Mouse (Mus musculus) gastrocnemius, adult 8-10 months (tissue): ENCODE data around the gene Tnfsf13. TPM values are rescaled to one million over a fixed set of nuclear protein-coding genes. Genes with fewer than 3 reads are reported as not detected.
A peak's percentile ranks its signal among the peaks of the same experiment; 100 is the strongest.
"Not testable (repeated sequence)": the region's sequence is repeated elsewhere in the genome, so short reads cannot be mapped to it uniquely, and the experiment has no call there.

Source experiments
- DNase-seq, 2 experiments: peaks; one replicate each; pipeline ENCODE4 v3.0.0; 2022; ENCODE audit warnings: low spot score in 2 of 2
- total RNA-seq, 4 experiments: library from RNA; stranded (reverse); gene quantifications; 2 replicates each; pipeline ENCODE4 v1.2.4; 2022

Tnfsf13 gene
- total RNA-seq, 4 experiments from 2014 or later = 0.48 to 0.56 (median 0.54) TPM; not detected in 1

- no peak for DNase-seq
These were observed 19.0 kb upstream of the Tnfsf13 start for GRCm38 (mm10) chr11:69704613-69705010.

- DNase-seq = no peak
These were observed 18.4 kb upstream of the Tnfsf13 start for GRCm38 (mm10) chr11:69703814-69704612.

- DNase-seq = not testable (repeated sequence)
These were observed 17.8 kb upstream of the Tnfsf13 start for GRCm38 (mm10) chr11:69703381-69703780.

GRCm38 (mm10) chr11:69702886-69703285, 17.3 kb upstream of the Tnfsf13 start:
- not testable (repeated sequence) for DNase-seq

- no peak for DNase-seq
These were observed 14.0 kb upstream of the Tnfsf13 start for GRCm38 (mm10) chr11:69699595-69699994.

GRCm38 (mm10) chr11:69698574-69698973, 13.0 kb upstream of the Tnfsf13 start:
- DNase-seq = no peak

- no peak for DNase-seq
These were observed 11.8 kb upstream of the Tnfsf13 start for GRCm38 (mm10) chr11:69697396-69697795.

- DNase-seq = peak; percentile 69 to 74
These were observed 10.0 kb upstream of the Tnfsf13 start, which contains the start of the genes Tnfsf12 and Tnfsfm13 for GRCm38 (mm10) chr11:69695361-69696181. Tnfsf12 (minus strand) TSS chr11:69695849. Tnfsfm13 (minus strand) TSS chr11:69696098.

- DNase-seq = no peak
These were observed 9.4 kb upstream of the Tnfsf13 start for GRCm38 (mm10) chr11:69695046-69695360.

- no peak for DNase-seq
These were observed 7.9 kb upstream of the Tnfsf13 start for GRCm38 (mm10) chr11:69693421-69693965.

GRCm38 (mm10) chr11:69692863-69693262, 7.3 kb upstream of the Tnfsf13 start:
- no peak for DNase-seq

- DNase-seq = no peak
These were observed 6.7 kb upstream of the Tnfsf13 start for GRCm38 (mm10) chr11:69692196-69692811.

GRCm38 (mm10) chr11:69689891-69690290, 4.3 kb upstream of the Tnfsf13 start:
- no peak for DNase-seq

GRCm38 (mm10) chr11:69687061-69687460, 1.5 kb upstream of the Tnfsf13 start:
- no peak for DNase-seq

- peak; percentile 67 to 80 for DNase-seq
These were observed 793 bp upstream of the Tnfsf13 start for GRCm38 (mm10) chr11:69686377-69686776.

- no peak for DNase-seq
These were observed 648 bp downstream of the Tnfsf13 start for GRCm38 (mm10) chr11:69684936-69685335.

- no peak for DNase-seq
These were observed 1.3 kb downstream of the Tnfsf13 start for GRCm38 (mm10) chr11:69684128-69684745.

GRCm38 (mm10) chr11:69683576-69683975, 2.0 kb downstream of the Tnfsf13 start:
- DNase-seq = no peak

- DNase-seq = peak; percentile 69 to 71
These were observed 2.6 kb downstream of the Tnfsf13 start for GRCm38 (mm10) chr11:69682840-69683533.

- no peak for DNase-seq
These were observed 3.3 kb downstream of the Tnfsf13 start for GRCm38 (mm10) chr11:69682209-69682839.
